Mouse (Mus musculus) liver, postnatal 0 days (tissue): ENCODE measurements at regions not wholly inside any gene's neighbourhood (a gene's known extent, or its start where the extent isn't known, plus 50 kb on each side); places are given as distances from the start of the nearest gene placed in this dataset.

Source experiments
- ATAC-seq: fragments of 200-750 bp; cut with Nextera tagmentation; 2 replicates; pipeline ENCODE4 v1.8.0; 2017; ENCODE audit warnings: mild to moderate bottlenecking, moderate library complexity
- DNase-seq: peaks from one replicate; pipeline ENCODE4 v3.0.0-alpha.2; 2016
- H3K27ac ChIP-seq: fragments of 300-500 bp; sonication (generic); 2 replicates; pipeline ENCODE4 v1.5.1; 2014; ENCODE audit warnings: antibody characterized with exemption, moderate library complexity, mild to moderate bottlenecking, low read depth
- H3K27me3 ChIP-seq: fragments of 300-500 bp; sonication (generic); 2 replicates; pipeline ENCODE4 v1.6.1; 2014; ENCODE audit warnings: low read length, control low read depth, mixed read lengths; ENCODE audit not compliant: insufficient read depth
- H3K36me3 ChIP-seq: fragments of 300-500 bp; sonication (generic); replicated peaks from 2 replicates; pipeline ENCODE4 v1.6.1; 2014; ENCODE audit warnings: mild to moderate bottlenecking, control low read depth, low read length, moderate library complexity, mixed read lengths; ENCODE audit not compliant: insufficient read depth
- H3K4me1 ChIP-seq: fragments of 300-500 bp; sonication (generic); 2 replicates; pipeline ENCODE4 v1.6.1; 2014; ENCODE audit warnings: antibody characterized with exemption, mild to moderate bottlenecking, control low read depth; ENCODE audit not compliant: insufficient read depth
- H3K4me2 ChIP-seq: fragments of 300-500 bp; sonication (generic); 2 replicates; pipeline ENCODE4 v1.6.1; 2014; ENCODE audit warnings: low read depth, mild to moderate bottlenecking, low read length, moderate library complexity, mixed read lengths
- H3K4me3 ChIP-seq: fragments of 300-500 bp; sonication (generic); 2 replicates; pipeline ENCODE4 v1.5.1; 2014; ENCODE audit warnings: low read depth, low read length
- H3K9ac ChIP-seq: fragments of 300-500 bp; sonication (generic); replicated peaks from 2 replicates; pipeline ENCODE4 v1.6.1; 2014; ENCODE audit warnings: mild to moderate bottlenecking, moderate library complexity
- H3K9me3 ChIP-seq: fragments of 300-500 bp; sonication (generic); 2 replicates; pipeline ENCODE4 v1.6.1; 2016; ENCODE audit warnings: mild to moderate bottlenecking, control low read depth, low read length, mixed read lengths
- CTCF ChIP-seq: sonication (generic); IDR thresholded peaks from 2 replicates; pipeline ENCODE4 v1.5.1; 2016; ENCODE audit warnings: antibody characterized with exemption, low read depth
- EP300 ChIP-seq: IDR thresholded peaks from 2 replicates; pipeline ENCODE4 v1.6.1; 2016; ENCODE audit warnings: antibody characterized with exemption, low read depth, mild to moderate bottlenecking
- WGBS: fragments of 180-500 bp; shearing (Covaris S2); extraction: QIAGEN DNeasy Blood & Tissue Kit; methylation state at CpG from one replicate; pipeline ENCODE4 v1.1.7; 2014; ENCODE audit not compliant: insufficient replicate concordance; 5-methylcytosine and 5-hydroxymethylcytosine counted together

DNA sequence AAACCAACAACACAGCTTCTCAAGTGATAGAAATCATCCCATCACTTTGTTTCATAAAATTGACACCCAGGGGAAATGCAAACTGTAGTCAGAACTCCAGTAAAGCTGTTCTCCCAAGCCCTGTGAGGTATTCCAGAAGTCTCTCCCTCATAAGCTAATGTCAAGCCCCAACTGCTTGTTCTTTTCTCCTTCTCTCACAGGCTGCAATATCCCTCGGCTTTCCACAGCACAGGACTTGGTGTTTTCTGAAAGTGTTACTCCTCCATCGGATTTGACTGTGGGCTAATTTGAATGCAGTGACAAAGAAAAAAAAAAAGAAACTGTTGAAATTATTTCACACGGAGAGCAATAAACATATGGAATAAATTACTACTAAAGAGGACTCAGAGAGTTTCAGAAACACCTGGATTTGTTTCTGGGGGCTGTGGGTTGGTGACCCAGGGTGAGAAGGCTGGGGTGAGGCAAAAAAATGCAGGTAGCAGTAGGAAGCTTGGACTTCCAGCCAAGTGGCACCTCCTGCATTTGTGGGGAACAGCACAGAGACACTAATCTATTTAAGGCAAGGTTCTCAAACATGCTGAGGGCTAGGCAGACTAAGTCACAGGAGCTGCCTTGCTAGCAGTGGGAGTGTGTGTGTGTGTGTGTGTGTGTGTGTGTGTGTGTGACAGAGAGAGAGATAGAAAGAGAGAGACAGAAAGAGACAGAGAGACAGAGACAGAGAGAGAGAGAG lies 447.3 kb downstream of the Gm43517 start:
- Histone ChIP-seq H3K4me1 (no peaks in the 10 kb centered on the region), H3K27me3 (no peaks in the 10 kb centered on the region), H3K9me3 (no peaks in the 10 kb centered on the region), H3K4me3 (no peak overlapping the region), H3K27ac (no peak overlapping the region), H3K36me3 (no peaks in the 10 kb centered on the region), H3K9ac (no peak overlapping the region), H3K4me2 (no peak overlapping the region)
- DNase-seq (no peak), ATAC-seq (no peak)
- 43% methylated on average over 3 of the region's 3 CpGs for WGBS
- TF ChIP-seq EP300 = no peak
- TF ChIP-seq CTCF = no peak

GRCm38 (mm10) chr12:49836282-49837070 lies 451.5 kb downstream of the Gm43517 start:
- no peaks in the 10 kb centered on the region for H3K36me3 ChIP-seq
- H3K9ac ChIP-seq = no peak overlapping the region
- no peaks in the 10 kb centered on the region for H3K9me3 ChIP-seq
- no peak overlapping the region for H3K4me3 ChIP-seq
- TF ChIP-seq EP300 = no peak
- no peak for TF ChIP-seq CTCF
- H3K27ac ChIP-seq = no peak overlapping the region
- no peaks in the 10 kb centered on the region for H3K27me3 ChIP-seq
- no peak for DNase-seq
- ATAC-seq = no peak
- WGBS = 47% methylated on average over 7 of the region's 7 CpGs
- no peaks in the 10 kb centered on the region for H3K4me1 ChIP-seq
- H3K4me2 ChIP-seq = no peak overlapping the region

- 66% methylated on average over 2 of the region's 2 CpGs for WGBS
- no peak overlapping the region for H3K27ac ChIP-seq
- DNase-seq = no peak
- no peaks in the 10 kb centered on the region for H3K4me1 ChIP-seq
- no peak overlapping the region for H3K9ac ChIP-seq
- H3K36me3 ChIP-seq = no peaks in the 10 kb centered on the region
- no peaks in the 10 kb centered on the region for H3K27me3 ChIP-seq
- TF ChIP-seq EP300 (no peak), CTCF (no peak)
- H3K9me3 ChIP-seq = no peaks in the 10 kb centered on the region
- H3K4me2 ChIP-seq = no peak overlapping the region
- no peak for ATAC-seq
- no peak overlapping the region for H3K4me3 ChIP-seq
Observed at GRCm38 (mm10) chr12:49885507-49885906, 500.5 kb downstream of the Gm43517 start.

DNA sequence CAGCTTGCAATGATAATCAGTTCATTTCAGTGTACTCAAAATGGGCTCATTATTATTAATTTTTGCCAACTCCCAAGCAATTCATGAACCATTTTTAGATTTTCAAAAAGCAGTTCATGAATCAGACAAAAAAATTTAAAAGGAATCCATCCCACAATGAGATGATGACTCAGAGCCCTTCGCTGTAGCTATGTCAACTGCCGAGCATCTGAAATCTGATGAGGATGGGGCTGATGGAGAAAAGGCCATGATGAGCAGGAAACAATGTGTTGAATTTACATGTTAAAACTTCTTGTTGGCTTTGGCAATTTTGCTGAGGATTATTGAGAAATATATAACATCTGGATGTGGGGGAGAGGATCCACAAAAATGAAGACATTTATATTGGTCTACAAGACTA lies 502.3 kb downstream of the Gm43517 start:
- Histone ChIP-seq H3K9ac (no peak overlapping the region), H3K4me1 (no peaks in the 10 kb centered on the region), H3K4me2 (no peak overlapping the region), H3K9me3 (no peaks in the 10 kb centered on the region), H3K4me3 (no peak overlapping the region), H3K27ac (no peak overlapping the region), H3K27me3 (no peaks in the 10 kb centered on the region), H3K36me3 (no peaks in the 10 kb centered on the region)
- 80% methylated on average over 2 of the region's 2 CpGs for WGBS
- DNase-seq = no peak
- no peak for ATAC-seq
- TF ChIP-seq EP300 (no peak), CTCF (no peak)

DNA sequence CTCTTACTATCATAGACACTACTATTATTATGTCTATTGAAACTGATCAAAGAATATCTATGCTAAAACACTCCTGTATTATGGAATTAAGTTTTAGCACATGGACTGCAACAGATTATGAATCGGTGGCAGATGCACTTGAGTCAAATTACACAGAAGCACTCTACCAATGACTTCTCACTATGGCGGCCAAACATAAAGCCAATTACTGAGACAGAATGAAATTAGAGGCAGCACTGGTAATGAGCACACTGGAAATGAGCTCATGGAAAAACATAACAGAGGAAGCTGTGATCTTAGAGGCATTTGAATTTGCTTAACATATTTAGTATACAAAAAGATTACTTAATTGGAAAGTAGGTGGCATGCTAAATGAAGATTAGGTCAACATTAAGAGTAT lies 512.8 kb downstream of the Gm43517 start:
- no peak overlapping the region for H3K9ac ChIP-seq
- no peak for TF ChIP-seq EP300
- no peak for TF ChIP-seq CTCF

GRCm38 (mm10) chr12:49915691-49916090 lies 530.7 kb downstream of the Gm43517 start:
- no peaks in the 10 kb centered on the region for H3K36me3 ChIP-seq
- ATAC-seq = no peak
- no peak for TF ChIP-seq EP300
- no peak for TF ChIP-seq CTCF
- WGBS = 75% methylated on average over 3 of the region's 3 CpGs
- no peak for DNase-seq
- no peak overlapping the region for H3K9ac ChIP-seq
- H3K4me1 ChIP-seq = no peaks in the 10 kb centered on the region
- no peak overlapping the region for H3K27ac ChIP-seq
- no peak overlapping the region for H3K4me2 ChIP-seq
- H3K4me3 ChIP-seq = no peak overlapping the region
- H3K27me3 ChIP-seq = no peaks in the 10 kb centered on the region
- no peaks in the 10 kb centered on the region for H3K9me3 ChIP-seq

More for the DNA sequence above, 512.8 kb downstream of the Gm43517 start:
- H3K4me2 ChIP-seq = no peak overlapping the region
- H3K4me1 ChIP-seq = no peaks in the 10 kb centered on the region
- DNase-seq = no peak
- no peaks in the 10 kb centered on the region for H3K36me3 ChIP-seq
- no peak overlapping the region for H3K27ac ChIP-seq
- no peaks in the 10 kb centered on the region for H3K27me3 ChIP-seq
- no peak for ATAC-seq
- no peak overlapping the region for H3K4me3 ChIP-seq
- WGBS = 78% methylated on average over 2 of the region's 2 CpGs
- H3K9me3 ChIP-seq = no peaks in the 10 kb centered on the region
